Mouse (Mus musculus): ENCODE results near the gene Olfr639. TPM values are rescaled to one million over a fixed set of nuclear protein-coding genes. Genes with fewer than 3 reads are reported as not detected.
"Not testable (repeated sequence)": the region's sequence is repeated elsewhere in the genome, so short reads cannot be mapped to it uniquely, and the experiment has no call there.

Gene Olfr639
- total RNA-seq (2021): under 1 TPM; 0.12 to 0.16 TPM

DNA sequence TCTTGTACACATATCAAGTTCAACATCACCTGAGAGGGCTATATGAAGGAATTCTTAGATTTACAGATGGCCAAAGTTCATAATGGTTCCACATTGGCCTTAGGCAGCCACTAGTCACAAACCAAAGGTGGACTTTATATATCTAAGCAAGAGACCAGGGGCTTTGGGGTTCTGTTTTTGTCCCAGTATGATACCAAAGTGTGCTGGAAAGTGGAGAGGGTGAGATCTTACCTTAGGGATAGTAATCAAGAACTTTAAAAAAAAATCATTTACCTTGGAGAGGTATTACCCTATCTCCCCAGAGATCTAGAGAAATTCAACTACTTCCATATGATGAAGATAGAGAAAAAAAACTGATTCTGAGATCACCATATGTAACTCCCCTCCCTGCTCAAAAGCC is at the start of gene Olfr639:
TSS of gene Olfr639 (minus strand) at position 101 of the 400 bp plus-strand sequence.
- no peak for DNase-seq (ENCODE audit: low spot score in 2 of 2)
- intact Hi-C loops (cut with DNase I): no loop called here

- intact Hi-C loops (cut with DNase I): no loop called here
Measured at GRCm38 (mm10) chr7:104061345-104061744, 44.2 kb upstream of the Olfr639 start, which contains the start of gene 4930516K23Rik. Gene 4930516K23Rik (minus strand): TSS chr7:104061445.

DNA sequence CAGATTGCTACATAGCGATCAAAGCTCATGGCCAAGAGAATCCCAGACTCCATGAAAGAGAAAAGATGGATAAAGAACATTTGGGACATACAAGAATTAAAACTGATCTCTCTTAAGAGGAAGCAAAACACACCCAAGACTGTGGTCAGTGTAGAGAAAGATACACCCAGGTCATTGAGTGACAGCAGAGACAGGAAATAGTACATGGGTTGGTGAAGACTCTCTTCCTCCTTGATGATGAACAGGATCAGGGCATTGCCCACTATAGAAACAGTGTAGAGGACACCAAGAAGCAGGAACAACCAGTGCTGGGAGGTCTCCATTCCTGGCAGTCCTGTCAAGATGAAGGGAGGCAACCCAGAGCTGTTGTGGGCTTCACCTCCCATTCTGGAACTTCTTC is 42.1 kb upstream of the Olfr639 start:
- intact Hi-C loops (cut with DNase I): no loop called here
- no peak for DNase-seq (ENCODE audit: low spot score in 2 of 2)

More at GRCm38 (mm10) chr7:104061345-104061744, 44.2 kb upstream of the Olfr639 start, which contains the start of gene 4930516K23Rik:
- no peak for DNase-seq (ENCODE audit: low spot score in 2 of 2)

- intact Hi-C loops (cut with DNase I): no loop called here
- DNase-seq (ENCODE audit: low spot score in 2 of 2): no peak
Measured at GRCm38 (mm10) chr7:104052566-104052965, 35.5 kb upstream of the Olfr639 start, which contains the start of gene Olfr642. Gene Olfr642 (minus strand): TSS chr7:104052666.

DNA sequence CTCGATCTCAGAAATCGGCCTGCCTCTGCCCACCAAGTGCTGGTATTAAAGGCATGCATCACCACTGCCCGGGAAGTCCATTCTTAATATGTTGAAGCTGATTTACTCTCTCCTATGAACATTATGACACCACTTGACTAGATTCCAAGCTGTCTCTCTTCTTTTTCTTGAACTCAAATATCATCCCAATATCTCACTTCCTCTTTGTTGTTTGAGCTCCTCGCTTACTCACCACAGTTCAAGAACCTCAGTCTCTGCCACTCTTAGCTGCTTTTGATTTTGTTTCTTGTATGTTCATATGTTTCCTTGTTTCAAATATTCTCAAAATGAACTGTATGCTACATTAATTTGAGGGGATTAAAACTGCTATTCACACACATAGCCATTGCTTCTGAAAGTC is 33.6 kb upstream of the Olfr639 start:
- no peak for DNase-seq (ENCODE audit: low spot score in 2 of 2)
- intact Hi-C loops (cut with DNase I): no loop called here

GRCm38 (mm10) chr7:104035145-104035544 is 18.0 kb upstream of the Olfr639 start, which contains the start of gene Olfr641:
Gene Olfr641 (plus strand): TSS chr7:104035445.
- no peak for DNase-seq (ENCODE audit: low spot score in 2 of 2)
- intact Hi-C loops (cut with DNase I): no loop called here

DNA sequence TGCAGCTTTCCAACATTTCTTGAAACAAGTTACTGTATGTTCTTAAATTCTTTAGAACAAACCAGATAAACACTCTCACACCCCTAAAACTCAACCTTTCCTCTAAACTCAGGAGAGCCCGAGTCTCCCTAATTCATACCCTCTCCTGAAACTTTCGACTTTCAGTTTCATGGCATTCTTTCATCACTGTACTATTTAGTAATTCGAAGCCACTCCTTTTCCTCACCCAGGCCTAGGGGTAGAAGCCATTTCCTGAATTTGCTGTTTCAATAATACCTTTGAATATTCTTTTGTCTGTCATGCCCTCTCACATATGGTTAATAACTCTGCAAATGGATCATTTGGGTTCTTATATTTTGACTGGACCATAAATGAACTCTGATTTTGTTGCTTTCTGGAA is 9.9 kb upstream of the Olfr639 start:
- no peak for DNase-seq (ENCODE audit: low spot score in 2 of 2)
- intact Hi-C loops (cut with DNase I): no loop called here

DNA sequence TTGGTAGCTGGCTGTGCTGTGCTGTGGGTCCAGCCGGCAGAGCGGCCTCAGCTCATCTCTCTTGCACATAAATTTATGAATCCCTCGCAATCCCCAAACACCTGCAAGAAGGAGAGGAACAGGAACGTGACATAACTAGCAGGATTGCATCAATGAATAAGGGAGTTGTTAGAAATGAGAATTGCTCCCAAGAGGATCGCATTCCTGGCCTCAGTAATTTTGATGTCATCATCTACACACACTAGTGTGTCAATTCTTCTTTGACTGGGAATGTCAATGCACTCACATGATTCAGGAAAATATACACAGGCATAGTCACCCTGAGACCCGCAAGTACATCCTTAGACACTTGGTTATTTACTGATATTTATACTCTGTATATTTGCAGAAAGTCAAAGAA is 8.4 kb upstream of the Olfr639 start, which contains the start of gene Olfr640:
TSS of gene Olfr640 (minus strand) at position 101 of the 400 bp plus-strand sequence.
- no peak for DNase-seq (ENCODE audit: low spot score in 2 of 2)
- intact Hi-C loops (cut with DNase I): no loop called here

- no peak for DNase-seq (ENCODE audit: low spot score in 2 of 2)
- intact Hi-C loops (cut with DNase I): no loop called here
Measured at GRCm38 (mm10) chr7:104021651-104022050, 4.5 kb upstream of the Olfr639 start.

- no peak for DNase-seq (ENCODE audit: low spot score in 2 of 2)
- intact Hi-C loops (cut with DNase I): no loop called here
Measured at GRCm38 (mm10) chr7:104018953-104019352, 1.9 kb upstream of the Olfr639 start.

GRCm38 (mm10) chr7:103999124-103999523 is 18.0 kb downstream of the Olfr639 start:
- DNase-seq (ENCODE audit: low spot score in 2 of 2): no peak
- intact Hi-C loops (cut with DNase I): no loop called here

DNA sequence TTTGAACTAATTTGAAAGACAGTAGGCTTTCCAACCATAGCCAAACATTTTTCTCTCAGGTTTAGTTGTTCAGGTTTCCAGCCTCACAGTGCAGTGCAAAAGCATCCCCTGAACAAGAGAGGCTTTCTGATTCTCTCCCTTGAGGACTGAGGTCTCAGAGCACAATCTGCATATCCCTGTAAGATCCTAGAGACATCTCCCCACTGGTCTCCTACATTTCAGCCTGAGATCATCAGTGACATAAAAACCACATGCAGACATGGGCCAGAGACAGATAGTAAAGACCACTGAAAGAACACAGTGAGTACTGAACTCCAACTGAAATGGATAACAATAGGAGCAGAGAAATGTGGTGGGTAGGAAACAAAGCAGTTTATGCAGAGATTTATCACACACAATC is 18.7 kb downstream of the Olfr639 start, which contains the start of gene Olfr638:
TSS of gene Olfr638 (plus strand) at position 301 of the 400 bp plus-strand sequence.
- no peak for DNase-seq (ENCODE audit: low spot score in 2 of 2)
- intact Hi-C loops (cut with DNase I): no loop called here

DNA sequence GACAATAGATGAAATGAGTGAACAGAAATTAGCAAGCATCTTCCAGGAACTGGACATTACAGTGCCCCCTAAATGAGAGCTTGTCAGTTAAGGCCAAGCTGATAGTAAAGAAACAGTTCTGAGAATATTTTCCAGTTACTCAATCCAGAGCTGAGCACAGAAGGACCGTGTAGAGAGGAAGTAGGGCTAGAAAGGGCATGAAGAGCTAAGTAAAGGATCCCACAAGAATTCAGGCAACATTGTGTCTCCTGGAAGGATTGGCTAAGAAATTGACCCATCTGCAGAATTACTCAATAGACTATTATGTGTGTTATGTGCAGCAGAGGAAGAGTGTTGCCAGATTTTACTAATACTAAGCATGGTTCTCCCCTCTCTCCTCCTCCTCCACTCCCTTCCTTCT is 45.3 kb downstream of the Olfr639 start:
- intact Hi-C loops (cut with DNase I): no loop called here
- DNase-seq (ENCODE audit: low spot score in 2 of 2): no peak

- intact Hi-C loops (cut with DNase I): no loop called here
- DNase-seq (ENCODE audit: low spot score in 2 of 2): no peak
Measured at GRCm38 (mm10) chr7:103970852-103971251, 46.3 kb downstream of the Olfr639 start, which contains the start of gene Olfr635. Gene Olfr635 (plus strand): TSS chr7:103971152.

GRCm38 (mm10) chr7:103966873-103967272 is 50.2 kb downstream of the Olfr639 start:
- DNase-seq (ENCODE audit: low spot score in 2 of 2); intact Hi-C loops (cut with DNase I): not testable (repeated sequence)

Other genes with a start within 250 kb of the Olfr639 start
- not detected for gene Olfr69, start 245.7 kb downstream of the Olfr639 start, total RNA-seq (2021)
- not detected for gene Olfr68, start 237.6 kb downstream of the Olfr639 start, total RNA-seq (2021)
- not detected for gene Olfr67, start 225.5 kb downstream of the Olfr639 start, total RNA-seq (2021)
- gene Hbb-bt, start 203.3 kb downstream of the Olfr639 start, total RNA-seq (2021): 10 to 100 TPM; 49.8 to 50.7 TPM
- 100 to 1,000 TPM; 365 to 420 TPM for gene Hbb-bs, start 189.2 kb downstream of the Olfr639 start, total RNA-seq (2021)
- not detected for gene Hbb-bh2, start 176.8 kb downstream of the Olfr639 start, total RNA-seq (2021)
- not detected for gene Hbb-bh1, start 174.1 kb downstream of the Olfr639 start, total RNA-seq (2021)
- gene Hbb-y, start 164.1 kb downstream of the Olfr639 start, total RNA-seq (2021): not detected
- gene Olfr66, start 131.1 kb downstream of the Olfr639 start, total RNA-seq (2021): not detected
- not detected for gene Olfr64, start 122.8 kb downstream of the Olfr639 start, total RNA-seq (2021)
- not detected for gene Olfr65, start 113.8 kb downstream of the Olfr639 start, total RNA-seq (2021)
- gene Olfr631, start 88.5 kb downstream of the Olfr639 start, total RNA-seq (2021): not detected
- under 1 TPM in 1 of 2 experiments, not detected in 1; 0.25 TPM for gene Olfr632, start 83.0 kb downstream of the Olfr639 start, total RNA-seq (2021)
- not detected for gene Olfr633, start 72.9 kb downstream of the Olfr639 start, total RNA-seq (2021)
- under 1 TPM; 0.02 to 0.07 TPM for gene Olfr635, start 46.2 kb downstream of the Olfr639 start, total RNA-seq (2021)
- not detected for gene Olfr638, start 18.6 kb downstream of the Olfr639 start, total RNA-seq (2021)
- gene Olfr640, start 8.3 kb upstream of the Olfr639 start, total RNA-seq (2021): not detected
- not detected for gene Olfr641, start 18.1 kb upstream of the Olfr639 start, total RNA-seq (2021)
- not detected for gene Olfr642, start 35.4 kb upstream of the Olfr639 start, total RNA-seq (2021)
- not detected for gene 4930516K23Rik, start 44.1 kb upstream of the Olfr639 start, total RNA-seq (2021)
- gene Olfr644, start 54.6 kb upstream of the Olfr639 start, total RNA-seq (2021): not detected
- gene Olfr645, start 68.2 kb upstream of the Olfr639 start, total RNA-seq (2021): not detected
- not detected for gene Olfr646, start 87.6 kb upstream of the Olfr639 start, total RNA-seq (2021)
- not detected for gene Ubqln5, start 112.5 kb upstream of the Olfr639 start, total RNA-seq (2021)
- gene Olfr643, start 120.1 kb upstream of the Olfr639 start, total RNA-seq (2021): not detected
- not detected for gene Ubqln3, start 126.0 kb upstream of the Olfr639 start, total RNA-seq (2021)
- gene Ubqlnl, start 133.3 kb upstream of the Olfr639 start, total RNA-seq (2021): not detected
- gene Olfm5, start 147.5 kb upstream of the Olfr639 start, total RNA-seq (2021): not detected
- gene Olfr648, start 166.1 kb upstream of the Olfr639 start, total RNA-seq (2021): under 1 TPM; 0.15 to 0.45 TPM
- not detected for gene Olfr649, start 178.7 kb upstream of the Olfr639 start, total RNA-seq (2021)
- under 1 TPM in 1 of 2 experiments, not detected in 1; 0.15 TPM for gene Trim6, start 201.5 kb upstream of the Olfr639 start, total RNA-seq (2021)
- 1 to 10 TPM in 1 of 2 experiments, under 1 TPM in 1; 0.94 to 1.1 TPM for gene Trim34a, start 227.2 kb upstream of the Olfr639 start, total RNA-seq (2021)